Mouse (Mus musculus): ENCODE data around the gene Bcl2a1a.
"Not testable (repeated sequence)": the region's sequence is repeated elsewhere in the genome, so short reads cannot be mapped to it uniquely, and the experiment has no call there.

The Bcl2a1a gene

DNA sequence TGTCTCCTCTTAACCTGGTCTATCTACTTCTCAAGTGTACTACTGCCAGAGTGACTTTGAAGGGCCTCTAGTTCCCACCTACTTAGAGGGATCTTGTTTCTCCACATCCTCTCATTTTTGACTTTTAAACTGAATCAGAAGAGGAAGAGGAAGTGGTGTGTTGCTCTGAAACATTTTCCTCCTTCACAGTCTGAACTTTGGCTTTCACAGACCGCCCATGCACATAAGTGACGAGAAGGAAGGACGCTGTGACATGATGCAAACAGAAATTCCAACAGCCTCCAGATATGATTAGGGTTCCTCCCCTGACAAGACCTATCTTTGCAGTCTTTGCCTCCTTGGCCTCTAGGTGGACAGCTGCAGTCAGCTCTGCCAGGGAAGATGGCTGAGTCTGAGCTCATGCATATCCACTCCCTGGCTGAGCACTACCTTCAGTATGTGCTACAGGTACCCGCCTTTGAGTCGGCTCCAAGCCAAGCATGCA is at the start of gene Bcl2a1a:
Gene Bcl2a1a, plus strand, starts transcription at position 231 of the 484 bp plus-strand sequence.
- not testable (repeated sequence) for DNase-seq

GRCm38 (mm10) chr9:88916576-88916975 is 40.1 kb upstream of the Bcl2a1a start:
- not testable (repeated sequence) for DNase-seq

GRCm38 (mm10) chr9:88938312-88938711 is 18.4 kb upstream of the Bcl2a1a start:
- not testable (repeated sequence) for DNase-seq

DNA sequence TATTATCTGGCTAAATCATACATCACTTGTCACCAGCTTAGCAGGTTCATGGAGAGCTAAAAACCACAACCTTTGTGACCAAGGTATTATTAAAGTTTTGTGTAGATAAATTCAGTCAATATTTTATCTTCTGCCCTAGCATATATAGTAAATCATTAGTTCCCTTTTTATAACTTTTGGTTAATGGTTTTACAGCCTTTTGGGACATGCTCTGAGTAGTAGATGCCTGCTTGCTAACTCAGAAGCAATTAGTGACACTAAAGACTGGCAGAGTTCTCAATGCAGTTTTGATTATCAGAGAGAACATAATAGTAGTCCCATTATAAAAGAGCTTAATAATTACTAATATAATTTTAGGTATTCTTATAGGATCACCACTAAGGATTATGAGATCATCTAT is 5.2 kb upstream of the Bcl2a1a start:
- not testable (repeated sequence) for DNase-seq

GRCm38 (mm10) chr9:88953151-88953550 is 3.5 kb upstream of the Bcl2a1a start:
- not testable (repeated sequence) for DNase-seq

DNA sequence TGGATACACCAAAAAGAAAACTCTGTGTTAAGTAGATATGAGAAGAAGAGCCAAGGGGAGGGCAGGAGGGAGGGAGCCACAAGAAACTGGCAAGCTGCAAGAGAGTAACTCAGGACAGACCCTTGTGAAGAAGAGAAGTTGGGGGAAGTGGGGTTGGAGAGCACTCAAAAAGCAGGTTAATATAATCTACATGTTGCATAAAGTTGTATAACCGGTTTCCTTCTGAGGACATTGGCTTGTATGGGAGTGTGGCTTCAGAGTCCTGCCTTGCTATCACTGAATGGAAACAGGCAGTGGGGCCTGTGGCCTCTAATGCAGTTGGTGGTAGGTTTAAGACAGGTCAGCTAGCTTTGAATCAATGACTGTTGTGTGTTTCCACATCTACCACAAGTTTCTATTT is 1.5 kb upstream of the Bcl2a1a start:
- not testable (repeated sequence) for DNase-seq

GRCm38 (mm10) chr9:88956035-88956434 is 665 bp upstream of the Bcl2a1a start:
- not testable (repeated sequence) for DNase-seq

GRCm38 (mm10) chr9:88958891-88959290 is 2.2 kb downstream of the Bcl2a1a start:
- no peak for DNase-seq

DNA sequence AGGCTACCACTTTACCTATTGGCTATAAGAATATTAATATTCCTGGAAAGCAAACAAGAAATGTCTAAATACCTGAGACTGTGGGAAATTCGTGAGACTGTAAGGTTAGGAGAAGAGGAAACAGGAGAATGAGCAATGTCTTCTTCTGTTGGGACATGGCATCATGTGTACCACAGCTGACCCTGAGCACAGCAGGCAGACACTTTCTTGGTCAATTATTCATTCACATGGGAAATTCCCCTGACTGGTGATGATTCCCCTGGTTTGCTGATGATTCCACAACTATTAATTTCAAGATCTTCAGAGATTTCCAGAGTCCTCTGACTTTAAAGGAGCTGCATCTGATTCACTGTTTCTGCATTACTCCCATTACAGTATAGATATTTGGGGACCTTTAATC is 3.3 kb downstream of the Bcl2a1a start:
- DNase-seq: not testable (repeated sequence)

GRCm38 (mm10) chr9:88966462-88966861 is 9.8 kb downstream of the Bcl2a1a start:
- DNase-seq: not testable (repeated sequence)

GRCm38 (mm10) chr9:88969502-88969901 is 12.8 kb downstream of the Bcl2a1a start:
- DNase-seq: not testable (repeated sequence)

DNA sequence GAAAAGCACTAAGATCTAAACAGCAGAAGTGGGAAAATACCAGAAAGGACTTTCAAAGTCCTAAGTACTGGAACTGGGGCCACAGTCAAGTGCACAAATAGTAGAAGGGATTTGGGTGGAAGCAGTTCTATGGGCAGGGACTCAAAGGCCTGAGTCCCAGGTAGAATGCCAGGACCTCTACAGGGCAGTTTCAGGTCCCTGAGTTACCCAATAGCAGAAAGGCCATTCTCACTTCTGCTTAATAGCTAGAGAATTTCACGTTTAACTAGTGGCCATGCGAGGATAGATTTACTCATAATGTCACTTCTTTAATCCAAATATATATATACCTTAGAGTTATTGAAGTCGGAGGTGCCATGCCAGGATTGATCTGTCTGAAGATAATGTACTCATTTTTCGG is 20.2 kb downstream of the Bcl2a1a start:
- DNase-seq: not testable (repeated sequence)

- not testable (repeated sequence) for DNase-seq
Observed at GRCm38 (mm10) chr9:88979781-88980180, 23.1 kb downstream of the Bcl2a1a start.

DNA sequence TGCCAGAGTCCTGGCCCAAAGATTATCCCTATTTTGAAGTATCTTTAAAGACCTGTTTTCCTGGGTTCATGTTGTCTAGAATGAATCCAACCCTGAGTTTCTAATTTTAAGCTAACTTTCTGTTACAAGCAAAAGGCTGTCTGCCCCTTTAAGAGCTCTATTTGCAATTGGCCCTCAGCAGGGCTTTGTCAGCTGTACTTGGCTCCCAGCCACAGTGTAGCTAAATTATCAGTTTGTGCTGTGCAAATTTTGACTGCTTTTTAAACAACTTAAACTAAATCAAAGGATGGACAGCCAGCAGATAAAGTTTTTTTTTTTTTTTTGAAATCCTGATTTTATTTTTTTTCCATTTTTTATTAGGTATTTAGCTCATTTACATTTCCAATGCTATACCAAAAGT is 44.8 kb downstream of the Bcl2a1a start:
- DNase-seq: not testable (repeated sequence)
